Mouse (Mus musculus) small intestine, adult 2 months (tissue): Measurements from ENCODE around the gene Agap1.

ENCODE experiments used
- CTCF ChIP-seq: fragments of 200-500 bp; IDR thresholded peaks from 2 replicates; pipeline ENCODE4 v1.5.1; 2012; ENCODE audit warnings: low read depth, mild to moderate bottlenecking, control low read depth, inconsistent platforms, low read length, moderate library complexity, mixed read lengths; ENCODE audit not compliant: insufficient replicate concordance, insufficient read length; ENCODE audit errors: extremely low read depth
- POLR2A ChIP-seq: fragments of 200-500 bp; IDR thresholded peaks from 2 replicates; pipeline ENCODE4 v1.6.1; 2012; ENCODE audit warnings: low read depth, mild to moderate bottlenecking, control low read depth, inconsistent platforms, low read length, moderate library complexity

DNA sequence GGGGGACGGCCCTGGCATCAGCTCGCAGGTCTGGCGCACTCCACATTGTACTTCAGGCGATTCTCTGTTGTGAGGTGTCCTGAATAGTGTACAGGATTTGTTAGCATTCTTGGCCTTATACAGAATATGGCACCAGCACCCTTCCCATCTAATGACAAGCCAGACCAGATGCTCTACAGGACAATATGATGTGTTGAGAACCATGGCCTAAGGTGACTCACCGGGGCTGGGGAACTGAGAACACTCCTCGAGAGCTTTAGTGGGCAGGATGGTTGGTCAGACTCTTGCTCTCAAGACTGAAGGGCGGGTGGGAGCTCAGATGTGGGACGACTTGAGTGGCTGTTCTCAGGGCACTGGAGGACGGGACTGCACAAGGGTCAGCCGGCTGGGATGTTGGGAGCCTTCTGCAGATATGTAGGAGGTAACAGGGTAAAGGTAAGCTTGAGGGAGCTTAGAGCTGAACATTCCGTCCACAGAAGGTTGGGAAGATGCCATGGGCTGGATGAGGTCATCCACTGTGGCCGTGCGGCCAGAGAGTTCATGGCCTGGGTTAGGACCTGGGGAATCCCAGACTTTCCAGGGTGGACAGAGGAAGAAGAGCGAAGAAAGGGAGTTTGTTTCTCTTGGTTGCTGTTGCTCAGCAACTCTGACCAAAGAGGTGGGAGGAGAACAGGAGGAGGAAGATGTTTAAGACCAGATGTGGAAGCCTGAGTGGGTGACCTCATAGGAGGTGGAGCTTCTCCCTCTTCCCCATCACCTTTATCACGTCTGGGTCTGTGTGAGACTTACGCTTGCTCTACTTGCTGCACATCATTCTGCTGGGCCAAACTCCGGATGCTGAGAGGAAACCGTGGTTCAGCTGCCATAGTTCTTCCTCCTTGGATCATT lies 100.6 kb downstream of the Agap1 start:
- TF ChIP-seq CTCF (no peak), POLR2A (no peak)
